Mouse (Mus musculus): ENCODE data around the gene Ddx49. TPM values are rescaled to one million over a fixed set of nuclear protein-coding genes. Genes with fewer than 3 reads are reported as not detected.

The Ddx49 gene
- polyA plus RNA-seq, 1 experiment from 2014 or later, result 52.7 TPM

GRCm38 (mm10) chr8:70247841-70248240 lies 54.4 kb downstream of the Ddx49 start:
- Histone ChIP-seq H3K27ac (no peak overlapping the region), H3K9me3 (no peaks in the 10 kb centered on the region), H3K36me3 (peaks cover 89% of the 10 kb centered on the region), H3K27me3 (no peaks in the 10 kb centered on the region), H3K9ac (no peak overlapping the region), H3K4me3 (no peak overlapping the region), H3K4me2 (no peak overlapping the region), H3K4me1 (no peaks in the 10 kb centered on the region)
- WGBS, result 90% methylated on average over 3 of the region's 3 CpGs
- no peak for ATAC-seq (ENCODE audit: insufficient number of reproducible peaks, low FRiP score, low TSS enrichment, low read depth)

GRCm38 (mm10) chr8:70246622-70247021 lies 55.7 kb downstream of the Ddx49 start:
- peaks cover 89% of the 10 kb centered on the region for H3K36me3 ChIP-seq
- 88% methylated on average over 6 of the region's 6 CpGs for WGBS
- ATAC-seq (ENCODE audit: insufficient number of reproducible peaks, low FRiP score, low TSS enrichment, low read depth), result no peak
- no peaks in the 10 kb centered on the region for H3K27me3 ChIP-seq
- H3K4me2 ChIP-seq, result no peak overlapping the region
- H3K9ac ChIP-seq, result no peak overlapping the region
- H3K4me1 ChIP-seq, result no peaks in the 10 kb centered on the region
- no peaks in the 10 kb centered on the region for H3K9me3 ChIP-seq
- no peak overlapping the region for H3K27ac ChIP-seq
- H3K4me3 ChIP-seq, result no peak overlapping the region

Other genes starting within 250 kb of the Ddx49 start
- gene Tm6sf2, start 229.6 kb downstream of the Ddx49 start, polyA plus RNA-seq (2015; fragmentation: Nextera tagmentation; extraction: Ambion mirVana), result 0.61 and 0.91 TPM in 2 replicates
- gene Hapln4, start 219.0 kb downstream of the Ddx49 start, polyA plus RNA-seq (2015; fragmentation: Nextera tagmentation; extraction: Ambion mirVana), result 0.19 and 0.24 TPM in 2 replicates
- gene Ncan, start 181.6 kb downstream of the Ddx49 start, polyA plus RNA-seq (2015; fragmentation: Nextera tagmentation; extraction: Ambion mirVana), result 0.35 and 0.50 TPM in 2 replicates
- gene Nr2c2ap, start 171.2 kb downstream of the Ddx49 start, polyA plus RNA-seq (2015; fragmentation: Nextera tagmentation; extraction: Ambion mirVana), result 31.2 and 33.3 TPM in 2 replicates
- gene Rfxank, start 163.3 kb downstream of the Ddx49 start, polyA plus RNA-seq (2015; fragmentation: Nextera tagmentation; extraction: Ambion mirVana), result 20.2 and 20.9 TPM in 2 replicates
- 54.1 and 55.2 TPM in 2 replicates for gene Borcs8, start 163.0 kb downstream of the Ddx49 start, polyA plus RNA-seq (2015; fragmentation: Nextera tagmentation; extraction: Ambion mirVana)
- gene Mef2b, start 162.8 kb downstream of the Ddx49 start, polyA plus RNA-seq (2015; fragmentation: Nextera tagmentation; extraction: Ambion mirVana), result 0.19 and 0.48 TPM in 2 replicates
- 64.9 and 74.3 TPM in 2 replicates for gene Tmem161a, start 130.1 kb downstream of the Ddx49 start, polyA plus RNA-seq (2015; fragmentation: Nextera tagmentation; extraction: Ambion mirVana)
- 5.7 and 5.8 TPM in 2 replicates for gene Slc25a42, start 90.2 kb downstream of the Ddx49 start, polyA plus RNA-seq (2015; fragmentation: Nextera tagmentation; extraction: Ambion mirVana)
- 26.1 and 26.9 TPM in 2 replicates for gene Sugp2, start 68.3 kb downstream of the Ddx49 start, polyA plus RNA-seq (2015; fragmentation: Nextera tagmentation; extraction: Ambion mirVana)
- 32.7 and 33.0 TPM in 2 replicates for gene Armc6, start 68.0 kb downstream of the Ddx49 start, polyA plus RNA-seq (2015; fragmentation: Nextera tagmentation; extraction: Ambion mirVana)
- gene Homer3, start 19.7 kb downstream of the Ddx49 start, polyA plus RNA-seq (2015; fragmentation: Nextera tagmentation; extraction: Ambion mirVana), result 36.0 and 40.7 TPM in 2 replicates
- 397 and 441 TPM in 2 replicates for gene Cope, start within 50 bp of the Ddx49 start, polyA plus RNA-seq (2015; fragmentation: Nextera tagmentation; extraction: Ambion mirVana)
- 8.8 and 9.6 TPM in 2 replicates for gene Cers1, start 13.3 kb upstream of the Ddx49 start, polyA plus RNA-seq (2015; fragmentation: Nextera tagmentation; extraction: Ambion mirVana)
- gene Gdf1, start 27.3 kb upstream of the Ddx49 start, polyA plus RNA-seq (2015; fragmentation: Nextera tagmentation; extraction: Ambion mirVana), result 2.9 and 4.1 TPM in 2 replicates
- 13.8 and 16.7 TPM in 2 replicates for gene Upf1, start 50.8 kb upstream of the Ddx49 start, polyA plus RNA-seq (2015; fragmentation: Nextera tagmentation; extraction: Ambion mirVana)
- 101 and 104 TPM in 2 replicates for gene Comp, start 71.1 kb upstream of the Ddx49 start, polyA plus RNA-seq (2015; fragmentation: Nextera tagmentation; extraction: Ambion mirVana)
- gene Crtc1, start 137.1 kb upstream of the Ddx49 start, polyA plus RNA-seq (2015; fragmentation: Nextera tagmentation; extraction: Ambion mirVana), result 22.2 and 22.4 TPM in 2 replicates
- 27.9 and 28.2 TPM in 2 replicates for gene Klhl26, start 174.5 kb upstream of the Ddx49 start, polyA plus RNA-seq (2015; fragmentation: Nextera tagmentation; extraction: Ambion mirVana)
- 6.9 and 9.6 TPM in 2 replicates for gene Tmem59l, start 184.9 kb upstream of the Ddx49 start, polyA plus RNA-seq (2015; fragmentation: Nextera tagmentation; extraction: Ambion mirVana)
- gene Crlf1, start 190.7 kb upstream of the Ddx49 start, polyA plus RNA-seq (2015; fragmentation: Nextera tagmentation; extraction: Ambion mirVana), result 91.2 and 97.7 TPM in 2 replicates
- 136 and 149 TPM in 2 replicates for gene Rex1bd, start 204.3 kb upstream of the Ddx49 start, polyA plus RNA-seq (2015; fragmentation: Nextera tagmentation; extraction: Ambion mirVana)
- gene Uba52, start 208.3 kb upstream of the Ddx49 start, polyA plus RNA-seq (2015; fragmentation: Nextera tagmentation; extraction: Ambion mirVana), result 859 and 940 TPM in 2 replicates
- gene Fkbp8, start 225.2 kb upstream of the Ddx49 start, polyA plus RNA-seq (2015; fragmentation: Nextera tagmentation; extraction: Ambion mirVana), result 274 and 278 TPM in 2 replicates
- gene Kxd1, start 225.5 kb upstream of the Ddx49 start, polyA plus RNA-seq (2015; fragmentation: Nextera tagmentation; extraction: Ambion mirVana), result 53.8 and 55.1 TPM in 2 replicates
- gene Ell, start 237.0 kb upstream of the Ddx49 start, polyA plus RNA-seq (2015; fragmentation: Nextera tagmentation; extraction: Ambion mirVana), result 20.4 and 21.1 TPM in 2 replicates